Mouse (Mus musculus) testis, adult 2 months (tissue): ENCODE measurements around the gene Prkci. TPM values are rescaled to one million over a fixed set of nuclear protein-coding genes. Genes with fewer than 3 reads are reported as not detected.

Source experiments
- H3K27ac ChIP-seq: fragments of 200-500 bp; 2 replicates; pipeline ENCODE4 v1.5.1; 2012; ENCODE audit warnings: low read depth, low read length; ENCODE audit not compliant: control insufficient read depth, insufficient read depth
- H3K27me3 ChIP-seq: fragments of 200-500 bp; 2 replicates; pipeline ENCODE4 v1.6.1; 2012; ENCODE audit warnings: mild to moderate bottlenecking, low read length, moderate library complexity; ENCODE audit not compliant: control insufficient read depth, insufficient read depth
- H3K36me3 ChIP-seq: fragments of 200-500 bp; 2 replicates; pipeline ENCODE4 v1.6.1; 2012; ENCODE audit warnings: mild to moderate bottlenecking, low read length; ENCODE audit not compliant: control insufficient read depth, insufficient read depth
- H3K4me1 ChIP-seq: fragments of 200-500 bp; 2 replicates; pipeline ENCODE4 v1.6.1; 2012; ENCODE audit warnings: low read length; ENCODE audit not compliant: control insufficient read depth, insufficient read depth
- H3K4me3 ChIP-seq: fragments of 200-500 bp; 2 replicates; pipeline ENCODE4 v1.5.1; 2012; ENCODE audit warnings: low read depth, mild to moderate bottlenecking, low read length, moderate library complexity, mixed read lengths; ENCODE audit not compliant: control insufficient read depth
- CTCF ChIP-seq: fragments of 200-500 bp; IDR thresholded peaks from 2 replicates; pipeline ENCODE4 v1.5.1; 2012; ENCODE audit warnings: low read depth, mild to moderate bottlenecking, inconsistent platforms, low read length, moderate library complexity; ENCODE audit not compliant: control insufficient read depth, insufficient read depth, insufficient replicate concordance
- POLR2A ChIP-seq: fragments of 200-500 bp; IDR thresholded peaks from 2 replicates; pipeline ENCODE4 v1.6.1; 2012; ENCODE audit warnings: low read depth, mild to moderate bottlenecking, inconsistent platforms, low read length, moderate library complexity; ENCODE audit not compliant: control insufficient read depth
- polyA plus RNA-seq: library from polyadenylated mRNA; depleted of rRNA; stranded (reverse); fragments of >200 nt; gene quantifications from 2 replicates; pipeline ENCODE4 v1.2.3, GENCODE M21; 2012

The Prkci gene
- polyA plus RNA-seq, 1 experiment = 8.5 TPM

DNA sequence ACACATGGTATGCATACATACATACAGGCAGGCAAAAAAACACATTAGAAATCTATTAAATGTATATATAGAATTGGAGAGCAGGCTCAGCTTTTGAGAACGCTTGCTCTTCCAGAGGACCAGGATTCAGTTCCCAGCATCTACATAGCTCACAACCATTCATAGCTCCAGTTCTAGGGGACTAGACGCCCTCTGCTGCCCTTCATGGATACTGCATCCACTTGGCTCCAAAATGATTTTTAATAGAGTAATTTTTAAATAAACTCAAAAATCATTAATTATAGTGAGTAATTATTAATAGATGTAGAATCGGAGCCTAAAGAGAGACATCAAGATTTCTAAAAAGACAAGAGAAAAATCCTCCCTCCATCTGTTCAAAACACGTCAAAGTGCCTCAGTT, 32.4 kb upstream of the Prkci start:
- no peaks in the 10 kb centered on the region; the same call in 1 of the 2 replicates for H3K36me3 ChIP-seq
- TF ChIP-seq CTCF = no peak
- TF ChIP-seq POLR2A = no peak

DNA sequence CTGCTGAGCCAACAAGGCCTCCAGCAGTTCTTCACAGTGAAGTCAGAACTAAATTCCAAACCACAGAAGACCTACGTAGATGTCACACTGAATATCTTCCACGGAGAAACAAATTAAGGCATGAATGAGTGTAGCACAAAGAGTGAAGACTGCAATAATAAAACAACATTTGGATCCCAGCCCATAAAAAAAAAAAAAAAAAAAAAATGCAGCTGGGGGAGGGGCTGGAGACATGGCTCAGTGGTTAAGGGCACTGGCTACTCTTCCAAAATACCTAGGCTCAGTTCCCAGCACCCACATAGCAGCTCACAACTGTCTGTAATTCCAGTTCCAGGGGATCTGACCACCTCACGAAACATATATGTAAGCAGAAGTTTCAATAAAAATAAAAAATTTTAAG, 31.3 kb upstream of the Prkci start:
- Histone ChIP-seq H3K4me1 (peaks cover 3% of the 10 kb centered on the region; the same call in 1 of the 2 replicates), H3K27me3 (no peaks in the 10 kb centered on the region), H3K36me3 (no peaks in the 10 kb centered on the region; the same call in 1 of the 2 replicates), H3K27ac (no peak overlapping the region), H3K4me3 (no peak overlapping the region)
- TF ChIP-seq POLR2A (no peak), CTCF (no peak)

More for the DNA sequence above, 32.4 kb upstream of the Prkci start:
- Histone ChIP-seq H3K4me3 (no peak overlapping the region), H3K27me3 (no peaks in the 10 kb centered on the region), H3K4me1 (no peaks in the 10 kb centered on the region), H3K27ac (no peak overlapping the region)

DNA sequence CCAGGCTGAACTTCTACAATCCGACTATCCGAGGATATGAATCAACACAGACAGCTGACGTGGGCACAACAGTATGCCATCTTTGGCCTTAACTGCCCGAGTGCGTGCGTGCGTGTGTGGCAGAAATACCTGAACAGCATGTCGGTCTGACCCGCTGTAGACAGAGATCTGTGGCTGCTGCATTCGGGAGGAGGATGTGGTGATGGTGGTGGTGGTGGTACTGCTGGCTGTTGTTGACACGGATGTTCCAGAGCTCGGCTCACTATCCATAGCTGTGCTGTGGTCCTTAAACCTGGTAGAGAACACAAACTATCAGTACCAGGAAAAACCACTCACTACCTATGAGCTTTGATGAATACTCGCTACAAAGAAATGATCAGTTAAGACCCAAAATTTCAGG, 29.9 kb upstream of the Prkci start:
- Histone ChIP-seq H3K36me3 (no peaks in the 10 kb centered on the region; the same call in 1 of the 2 replicates), H3K27ac (no peak overlapping the region), H3K4me1 (peaks cover 3% of the 10 kb centered on the region; the same call in 1 of the 2 replicates), H3K27me3 (no peaks in the 10 kb centered on the region), H3K4me3 (no peak overlapping the region)
- no peak for TF ChIP-seq POLR2A
- no peak for TF ChIP-seq CTCF

DNA sequence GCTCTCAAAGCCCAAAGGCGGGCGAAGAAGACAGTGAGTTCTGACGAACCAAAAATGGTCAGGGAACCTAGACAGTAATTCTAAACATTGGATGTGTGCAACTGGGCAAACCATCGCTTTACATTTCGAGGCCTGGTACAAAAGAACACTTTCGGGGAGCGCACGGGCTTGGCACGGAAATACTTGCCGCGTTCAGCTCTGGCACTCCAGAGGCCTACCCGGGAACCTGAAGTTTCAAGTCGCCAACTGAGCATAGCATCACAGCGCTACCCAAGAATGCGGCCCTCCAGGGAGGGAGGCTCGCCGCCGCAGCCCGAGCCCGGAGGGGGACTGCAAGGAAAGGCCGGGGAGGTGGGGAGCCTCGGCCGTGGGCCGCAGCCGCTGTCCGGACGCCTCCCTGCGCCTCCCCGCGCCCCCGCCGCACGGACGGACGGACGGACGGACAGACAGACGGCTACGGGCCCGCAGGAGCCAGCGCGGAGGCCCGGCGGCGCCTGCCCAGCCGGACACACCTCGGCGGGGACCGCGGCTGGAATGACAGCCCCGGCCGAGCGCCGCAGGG, 26.9 kb upstream of the Prkci start:
- Histone ChIP-seq H3K4me1 (peaks cover 3% of the 10 kb centered on the region; the same call in 1 of the 2 replicates), H3K36me3 (no peaks in the 10 kb centered on the region), H3K27me3 (no peaks in the 10 kb centered on the region), H3K27ac (peak overlapping the region; percentile 89), H3K4me3 (peak overlapping the region; percentile 99)
- no peak; the same call in 1 of the 2 replicates for TF ChIP-seq POLR2A
- TF ChIP-seq CTCF = no peak

DNA sequence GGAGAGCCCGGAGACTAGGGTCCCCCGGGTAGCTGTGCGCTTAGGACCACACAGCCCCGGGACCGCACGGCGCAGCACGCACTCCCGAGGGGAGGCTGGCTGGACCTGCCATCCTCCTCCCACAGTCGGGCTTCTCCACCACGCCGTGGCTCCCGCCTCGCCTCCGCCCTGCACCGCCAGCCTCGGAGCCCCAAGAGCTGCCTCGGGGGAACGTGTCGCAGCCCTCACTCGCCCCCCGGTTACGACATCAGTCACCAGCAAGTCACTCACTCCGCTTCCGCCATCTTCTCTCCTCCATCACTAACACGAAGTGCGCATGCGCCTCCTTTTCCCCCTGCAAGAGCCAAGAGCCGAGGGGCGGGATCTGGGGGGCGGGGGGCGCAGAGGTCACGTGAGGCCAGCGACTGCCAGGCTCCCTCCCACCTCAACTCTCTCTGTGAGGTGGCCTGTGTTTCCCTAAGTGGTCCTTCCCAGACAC, 26.4 kb upstream of the Prkci start, which contains the start of gene Phc3:
Phc3 (minus strand) TSS at position 312 of the 478 bp plus-strand sequence.
- Histone ChIP-seq H3K36me3 (no peaks in the 10 kb centered on the region), H3K27me3 (no peaks in the 10 kb centered on the region), H3K27ac (peak within 1 kb of the TSS; percentile 89), H3K4me1 (peaks cover 3% of the 10 kb centered on the region; the same call in 1 of the 2 replicates), H3K4me3 (peak within 1 kb of the TSS; percentile 99)
- TF ChIP-seq POLR2A = peak; percentile 79; the same call in 1 of the 2 replicates
- no peak for TF ChIP-seq CTCF

DNA sequence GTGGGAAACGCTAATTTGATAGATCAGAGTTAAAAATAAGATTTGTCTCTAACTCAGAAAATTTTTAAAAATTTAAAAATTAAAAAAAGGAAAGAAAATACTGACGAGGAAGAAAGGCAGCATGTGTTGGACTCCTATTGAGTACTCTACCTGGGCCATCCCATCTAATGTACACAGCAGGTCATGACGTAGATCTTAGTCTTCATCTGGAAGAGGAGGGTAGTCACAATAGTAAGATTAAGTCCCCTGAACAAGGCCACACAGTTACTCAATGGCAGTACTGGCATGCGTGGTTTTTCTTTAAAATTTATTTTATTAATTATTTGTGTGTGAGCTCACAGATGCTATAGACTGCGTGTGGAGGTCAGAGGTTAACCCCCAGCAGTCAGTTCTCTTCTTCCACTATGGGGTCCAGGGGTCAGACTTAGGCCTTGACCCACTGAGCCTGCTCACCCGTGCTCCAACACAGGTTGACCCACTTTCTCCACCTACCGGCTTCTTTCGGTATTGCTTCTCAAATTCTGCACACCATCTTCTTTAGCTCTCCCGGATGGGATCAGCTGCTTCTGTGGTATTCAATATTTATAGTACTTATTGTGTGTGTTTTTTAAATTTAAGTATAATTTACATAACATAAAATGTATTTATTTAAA, 20.3 kb upstream of the Prkci start:
- TF ChIP-seq POLR2A (no peak), CTCF (peak; percentile 62; the same call in 1 of the 2 replicates)
- Histone ChIP-seq H3K4me3 (no peak overlapping the region), H3K36me3 (no peaks in the 10 kb centered on the region), H3K4me1 (no peaks in the 10 kb centered on the region), H3K27me3 (no peaks in the 10 kb centered on the region), H3K27ac (no peak overlapping the region)

DNA sequence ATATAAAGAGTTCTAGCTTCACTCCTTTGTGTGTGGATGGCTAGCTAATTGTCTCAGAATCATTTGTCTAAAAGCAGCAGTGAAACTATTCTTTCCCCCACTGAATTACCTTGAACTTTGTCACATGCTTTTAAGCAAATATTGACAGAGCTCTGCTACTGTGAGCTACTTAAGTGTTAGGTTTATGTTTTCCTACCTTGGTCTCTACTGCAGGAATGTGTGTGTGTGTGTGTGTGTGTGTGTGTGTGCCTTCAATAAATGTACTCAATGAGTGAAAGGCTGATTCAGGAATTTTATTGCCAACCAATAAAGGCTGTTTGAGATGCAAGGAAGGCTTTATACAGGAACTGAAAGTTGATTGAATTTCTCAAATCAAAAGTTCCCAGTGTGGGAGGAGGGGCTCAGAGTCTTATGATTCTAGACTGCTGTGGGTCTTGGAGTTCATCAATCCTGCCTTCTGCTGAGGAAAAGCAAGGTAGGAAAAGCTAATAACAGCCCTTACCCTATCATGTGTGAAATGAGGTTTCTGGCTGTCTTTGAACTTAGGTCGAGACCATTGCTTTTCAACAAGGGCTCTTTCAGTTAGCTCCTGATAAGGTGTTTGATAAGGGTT, 18.4 kb upstream of the Prkci start:
- Histone ChIP-seq H3K27ac (no peak overlapping the region), H3K27me3 (no peaks in the 10 kb centered on the region), H3K4me1 (peaks cover 2% of the 10 kb centered on the region), H3K36me3 (no peaks in the 10 kb centered on the region), H3K4me3 (no peak overlapping the region)
- TF ChIP-seq POLR2A (no peak), CTCF (no peak)
